Mouse (Mus musculus): ENCODE measurements around the gene Myrfl.

Gene Myrfl

DNA sequence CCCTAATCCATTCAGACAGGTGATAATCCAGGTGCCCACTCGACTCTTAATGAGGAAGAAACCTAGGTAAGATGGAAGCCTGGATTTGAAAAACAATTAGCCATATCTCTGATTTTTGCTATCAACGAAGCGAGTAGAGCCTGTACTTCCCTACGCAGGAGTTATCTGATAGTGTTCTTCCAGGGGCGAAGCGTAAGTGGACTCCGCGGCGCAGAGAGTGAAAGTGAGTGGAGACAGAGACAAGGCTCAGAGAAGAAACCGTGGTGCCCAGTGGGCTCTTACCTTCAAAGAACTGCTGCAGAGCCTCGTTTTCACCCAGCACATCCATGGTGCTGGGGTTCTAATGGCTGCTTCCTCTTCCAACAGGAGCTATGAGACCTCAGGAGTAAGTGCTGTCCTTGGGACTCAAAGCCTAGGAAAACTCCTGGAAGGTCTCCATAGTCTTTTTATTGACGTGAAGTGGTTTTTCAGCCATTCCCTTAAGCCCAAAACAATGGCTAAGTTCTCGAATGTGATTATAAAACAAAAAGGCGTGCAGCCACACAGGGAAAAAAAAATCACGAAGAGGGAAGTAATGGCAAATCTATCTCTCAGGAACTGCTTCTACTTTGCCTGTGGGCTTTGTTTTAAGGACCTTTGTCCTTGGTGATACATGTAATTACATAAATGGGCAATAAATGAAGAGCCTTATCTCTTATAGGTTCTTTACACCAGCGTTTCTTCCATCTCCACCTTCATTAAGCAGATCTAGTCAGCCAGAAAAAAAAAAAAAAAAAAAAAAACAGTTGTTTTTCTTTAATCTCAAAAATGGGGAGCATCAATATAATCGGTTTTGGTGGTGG is at the start of gene Myrfl:
Gene Myrfl (minus strand): TSS at position 584 of the 842 bp plus-strand sequence.
- no peak for DNase-seq

DNA sequence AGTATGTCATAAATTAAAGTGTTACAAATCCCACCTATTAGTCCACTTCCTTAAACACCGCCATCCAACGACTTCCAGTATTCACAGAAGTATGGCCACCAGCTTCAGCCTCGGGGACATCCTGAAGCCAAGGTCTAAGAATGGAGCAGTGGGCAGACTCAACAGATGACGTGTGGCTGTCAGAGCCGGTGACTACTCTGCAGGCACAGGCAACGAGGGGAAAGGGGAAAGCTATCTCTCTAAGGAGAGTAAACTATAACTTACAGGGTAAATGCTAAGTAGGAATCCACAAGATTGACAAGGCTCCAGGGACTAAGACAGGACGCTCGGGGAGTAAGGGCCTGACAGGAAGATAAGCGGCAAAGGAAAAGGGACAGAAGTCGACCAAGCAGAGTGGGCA is 48.2 kb upstream of the Myrfl start:
- DNase-seq: no peak

DNA sequence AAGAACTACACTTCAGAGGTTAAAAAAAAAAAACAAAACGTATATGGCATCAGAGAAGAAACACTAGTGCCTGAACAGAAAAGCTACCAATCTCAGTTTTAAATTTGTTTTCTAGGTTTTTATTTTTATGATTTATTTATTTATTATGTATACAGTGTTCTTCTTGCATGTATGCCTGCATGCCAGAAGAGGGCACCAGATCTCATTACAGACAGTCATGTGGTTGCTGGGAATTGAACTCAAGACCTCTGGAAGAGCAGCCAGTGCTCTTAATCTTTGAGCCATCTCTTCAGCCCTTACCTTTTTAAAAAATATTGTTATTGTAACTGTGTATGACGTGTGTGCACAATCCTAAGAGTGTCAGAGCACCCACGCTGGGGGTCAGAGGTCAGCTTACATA is 47.4 kb upstream of the Myrfl start:
- no peak for DNase-seq

DNA sequence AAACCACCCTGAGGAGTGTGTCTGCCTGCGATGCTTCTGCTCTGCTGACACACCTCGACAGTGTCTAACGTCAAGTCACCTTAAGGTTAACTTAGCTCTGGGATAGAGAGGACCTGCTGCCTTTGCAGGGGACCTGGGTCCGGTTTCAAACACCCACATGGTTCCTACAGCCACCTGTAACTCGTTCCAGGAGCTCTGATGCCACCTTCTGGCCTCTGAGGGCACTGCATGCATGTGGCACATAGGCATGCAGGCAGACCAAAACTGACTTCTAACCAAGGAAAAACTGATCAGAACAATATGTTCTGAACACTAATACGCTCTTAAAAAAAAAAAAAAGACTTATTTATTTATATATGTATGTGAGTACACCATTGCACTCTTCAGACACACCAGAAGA is 46.3 kb upstream of the Myrfl start:
- DNase-seq: no peak

DNA sequence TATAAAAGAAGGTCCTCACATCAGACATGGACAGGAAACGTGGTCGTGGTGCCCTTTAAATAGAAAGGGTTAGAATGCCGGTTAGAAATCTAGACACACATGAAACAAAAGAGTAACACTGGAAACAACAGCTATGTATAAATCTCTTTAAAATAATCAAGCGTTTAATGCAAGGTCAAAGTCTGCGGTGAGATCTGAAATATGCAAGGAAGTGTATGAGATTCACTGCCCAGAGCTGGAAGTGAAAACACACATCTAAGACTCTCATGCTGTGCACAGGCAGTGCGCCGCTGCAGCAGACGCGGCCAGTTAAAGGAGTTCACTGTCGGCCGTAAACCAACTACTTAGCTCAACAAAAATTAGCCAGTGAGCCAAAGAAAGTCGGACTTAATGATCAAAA is 38.3 kb upstream of the Myrfl start:
- no peak for DNase-seq

DNA sequence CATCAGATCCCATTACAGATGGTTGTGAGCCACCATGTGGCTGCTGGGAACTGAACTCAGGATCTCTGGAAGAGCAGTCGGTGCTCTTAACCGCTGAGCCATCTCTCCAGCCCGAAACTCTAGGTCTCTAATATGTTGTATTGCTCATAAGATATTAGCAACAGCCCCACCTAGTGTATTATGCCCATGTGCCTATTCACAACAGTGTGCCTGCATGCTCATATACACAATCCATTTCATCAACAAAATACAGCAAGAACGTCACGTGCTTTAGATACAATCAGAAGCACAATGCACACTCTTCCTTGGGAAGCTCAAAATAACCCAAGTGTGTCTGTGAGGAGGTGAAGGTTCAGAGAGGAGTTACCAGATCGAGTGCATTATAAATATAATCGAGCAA is 37.1 kb upstream of the Myrfl start:
- DNase-seq: no peak

DNA sequence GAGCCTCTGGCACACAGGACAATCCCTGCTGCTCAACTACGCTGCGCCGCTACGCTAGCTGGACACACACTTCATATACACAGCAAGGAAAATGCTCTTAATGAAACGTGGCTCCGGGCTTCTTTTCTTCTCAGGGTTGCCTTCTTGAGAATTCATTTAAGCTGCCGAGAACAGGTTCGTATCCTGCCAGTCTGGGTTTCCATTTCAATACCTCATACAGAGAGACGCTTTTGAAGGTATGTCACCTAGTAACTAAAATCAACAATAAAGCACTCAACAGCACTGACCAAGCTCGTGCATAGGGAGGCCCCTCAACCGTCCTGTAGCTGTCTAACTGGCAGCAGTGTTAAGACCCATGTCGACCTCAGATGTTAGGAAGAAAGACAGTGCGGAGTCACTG is 35.7 kb upstream of the Myrfl start:
- no peak for DNase-seq

DNA sequence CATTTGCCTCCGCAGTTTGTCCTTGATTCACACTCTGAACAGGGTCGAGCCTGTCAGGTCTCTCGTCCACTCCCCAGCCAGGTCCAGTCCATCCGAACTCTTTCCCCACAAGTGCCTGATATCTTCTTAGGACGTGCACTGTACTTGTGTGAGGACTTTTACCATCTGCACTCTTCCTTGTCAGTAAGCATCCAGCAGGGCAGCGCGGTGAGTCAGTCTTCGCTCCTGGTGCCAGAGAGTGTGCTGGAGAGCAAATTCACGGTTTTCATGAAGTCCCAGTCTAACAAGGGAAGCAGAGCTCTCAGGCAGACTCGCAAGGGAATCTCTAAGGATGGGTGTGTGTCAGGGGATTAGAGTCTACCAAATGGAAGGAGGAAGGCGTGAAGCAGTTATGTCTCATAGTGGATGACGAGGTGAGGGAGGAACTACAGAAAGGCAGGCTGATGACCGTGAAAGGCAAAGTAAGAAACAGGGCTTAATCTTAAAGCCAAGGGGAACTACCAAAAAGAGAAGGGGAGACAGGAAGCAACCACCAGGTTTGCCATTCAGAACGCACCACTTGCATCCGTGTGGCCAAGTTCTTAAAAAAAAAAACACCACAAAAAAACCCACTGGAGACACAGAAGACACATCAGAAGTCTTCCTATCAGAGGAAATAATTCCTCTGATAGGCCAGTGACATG is 34.9 kb upstream of the Myrfl start:
- no peak for DNase-seq

DNA sequence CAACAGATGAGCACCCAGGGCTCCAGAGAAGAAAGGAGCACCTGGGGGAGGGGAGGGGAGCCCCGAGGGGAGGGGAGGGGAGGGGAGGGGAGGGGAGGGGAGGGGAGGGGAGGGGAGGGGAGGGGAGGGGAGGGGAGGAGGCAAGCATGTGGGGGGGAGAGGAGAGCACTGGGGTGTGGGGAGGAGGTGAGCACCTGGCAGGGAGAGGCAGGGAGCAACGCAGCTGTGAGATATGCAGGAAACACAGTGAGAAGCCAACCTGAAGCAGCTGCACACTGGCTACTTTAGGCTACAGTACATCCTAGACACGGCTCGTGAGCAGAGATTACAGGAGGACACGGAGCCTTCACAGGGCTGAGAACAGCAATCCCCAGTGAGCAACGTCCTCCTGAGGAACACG is 34.2 kb upstream of the Myrfl start:
- DNase-seq: no peak

DNA sequence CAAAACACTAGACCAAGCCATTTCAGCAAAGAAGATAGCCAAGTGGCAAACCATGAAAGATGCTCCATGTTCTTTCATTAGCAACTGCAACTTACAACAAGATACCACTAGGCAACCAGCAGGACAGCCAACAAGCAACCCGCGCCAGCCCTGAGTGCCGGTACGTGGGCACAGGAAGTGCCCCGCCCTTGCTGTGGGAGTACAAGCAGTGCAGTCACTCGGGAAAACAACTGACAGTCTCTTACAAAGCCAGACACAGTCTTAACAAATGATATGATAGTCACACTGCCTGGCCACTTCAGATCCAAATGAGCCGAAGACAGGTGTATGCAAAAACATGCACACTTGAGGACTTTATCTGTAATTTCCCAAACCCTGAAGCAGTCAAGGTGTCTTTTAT is 33.8 kb upstream of the Myrfl start:
- DNase-seq: no peak

DNA sequence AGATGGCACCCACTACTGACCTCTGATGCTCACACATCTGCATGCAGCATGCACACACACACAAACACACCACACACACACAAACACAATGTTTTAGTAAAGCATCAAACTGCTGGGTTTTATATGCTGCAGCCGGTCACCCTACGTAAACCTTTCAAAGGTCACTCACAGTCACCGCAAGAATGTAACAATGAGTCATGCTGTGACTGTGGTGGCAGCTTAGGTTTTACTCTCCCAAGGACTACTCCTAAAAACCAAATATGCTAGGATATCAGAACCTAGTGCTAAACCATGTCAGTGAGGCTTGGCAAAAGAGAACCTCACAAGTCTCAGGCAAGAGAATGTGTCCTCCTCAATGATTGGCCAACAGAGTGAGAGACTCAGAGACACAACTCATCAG is 32.1 kb upstream of the Myrfl start:
- no peak for DNase-seq

DNA sequence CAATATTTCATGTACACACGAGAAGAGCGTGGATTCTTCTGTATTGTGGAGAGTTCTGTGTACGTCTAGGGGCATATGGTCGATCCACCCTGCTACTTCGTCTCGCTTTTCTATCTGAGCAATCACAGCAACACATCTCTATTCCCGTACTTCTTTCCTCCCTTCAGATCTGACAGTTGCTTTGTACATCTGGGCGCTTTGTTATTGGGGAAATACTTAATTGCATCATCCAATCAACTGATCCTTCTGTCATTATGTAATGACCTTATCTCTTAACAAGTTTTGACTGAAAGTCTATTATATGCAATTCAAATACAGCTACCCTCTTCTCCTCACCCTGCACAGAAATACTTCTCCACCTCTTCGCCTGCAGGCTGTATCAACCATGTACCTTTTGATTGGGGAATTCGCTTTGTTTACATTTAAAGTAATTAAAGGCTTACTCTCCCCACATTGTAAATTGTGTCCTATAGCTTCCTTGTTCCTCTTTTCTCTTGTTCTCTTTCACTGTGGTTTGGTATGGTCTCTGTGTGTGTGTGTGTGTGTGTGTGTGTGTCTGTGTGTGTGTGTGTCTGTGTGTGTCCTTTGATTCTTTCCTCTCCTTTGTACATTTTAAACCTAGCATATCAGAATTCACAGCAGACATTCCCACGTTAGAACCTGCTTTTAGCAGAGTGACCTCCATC is 29.9 kb upstream of the Myrfl start:
- no peak for DNase-seq

DNA sequence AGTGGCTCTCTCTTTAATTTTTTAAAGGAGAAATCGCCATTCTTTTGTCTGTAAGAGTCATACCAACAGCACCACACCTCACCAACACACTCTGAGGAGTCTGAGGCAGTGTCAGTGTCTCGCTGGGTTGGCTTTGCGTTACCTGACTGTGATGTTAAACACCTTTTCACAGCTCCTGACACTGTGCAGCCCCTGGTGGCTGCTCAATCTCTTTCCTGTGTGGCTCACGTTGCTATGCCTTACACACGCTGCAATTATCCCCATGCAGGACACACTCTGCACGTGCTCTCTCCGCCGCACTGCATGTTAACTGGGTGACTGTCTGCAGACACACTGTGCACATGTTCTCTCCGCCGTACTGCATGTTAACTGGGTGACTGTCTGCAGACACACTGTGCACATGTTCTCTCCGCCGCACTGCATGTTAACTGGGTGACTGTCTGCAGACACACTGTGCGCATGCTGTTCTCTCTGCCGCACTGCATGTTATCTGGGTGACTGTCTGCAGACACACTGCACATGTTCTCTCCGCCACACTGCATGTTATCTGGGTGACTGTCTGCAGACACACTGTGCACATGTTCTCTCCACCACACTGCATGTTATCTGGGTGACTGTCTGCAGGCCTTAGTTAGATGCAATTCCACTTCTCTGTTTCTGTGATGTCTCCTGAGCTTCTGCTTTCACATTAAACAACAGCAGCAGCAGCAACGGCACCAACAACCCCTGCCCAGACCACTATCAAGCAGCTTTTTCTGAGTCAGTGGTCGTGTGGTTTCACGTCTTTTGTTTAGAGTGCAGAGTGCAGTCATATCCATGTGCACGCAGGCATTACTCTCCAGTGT is 27.2 kb upstream of the Myrfl start:
- DNase-seq: no peak

DNA sequence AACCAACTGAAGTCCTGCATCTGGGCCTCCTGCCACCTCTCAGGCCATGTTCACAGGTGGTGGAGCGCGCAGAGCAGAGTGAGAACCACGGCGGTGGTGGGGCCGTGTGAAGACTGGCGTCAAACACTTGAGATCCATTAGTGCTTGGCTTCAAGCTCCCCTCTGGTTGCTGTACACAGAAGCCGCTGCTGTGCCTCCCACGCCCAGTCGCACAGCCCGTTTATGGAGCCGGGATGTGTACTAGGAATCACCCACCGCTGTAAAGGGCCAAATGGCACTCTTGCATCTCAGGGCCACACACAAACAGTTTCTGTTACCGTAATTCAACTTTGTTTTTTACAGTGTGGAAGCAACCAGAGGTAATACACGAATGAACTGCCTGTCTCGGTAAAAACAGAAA is 25.4 kb upstream of the Myrfl start:
- DNase-seq: no peak

DNA sequence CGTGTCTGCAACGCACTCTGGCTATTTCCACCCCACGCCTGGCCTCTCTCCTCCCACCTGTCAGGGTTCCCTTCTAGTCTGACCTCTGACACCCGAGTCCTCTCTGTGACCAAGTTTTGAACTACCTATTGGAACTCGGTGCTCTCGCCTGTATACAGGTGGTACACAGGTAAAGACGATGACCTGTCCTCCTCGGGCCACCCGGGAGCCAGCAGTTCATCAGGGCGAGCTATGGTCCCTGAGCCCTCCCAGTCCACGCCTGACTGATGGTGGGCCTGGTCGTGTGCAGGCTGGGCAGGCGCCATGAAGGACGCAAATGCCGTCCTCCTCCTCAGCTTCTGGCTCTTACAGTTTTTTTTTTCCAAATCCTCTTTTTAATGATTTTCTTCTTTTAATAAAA is 24.7 kb upstream of the Myrfl start:
- DNase-seq: no peak

DNA sequence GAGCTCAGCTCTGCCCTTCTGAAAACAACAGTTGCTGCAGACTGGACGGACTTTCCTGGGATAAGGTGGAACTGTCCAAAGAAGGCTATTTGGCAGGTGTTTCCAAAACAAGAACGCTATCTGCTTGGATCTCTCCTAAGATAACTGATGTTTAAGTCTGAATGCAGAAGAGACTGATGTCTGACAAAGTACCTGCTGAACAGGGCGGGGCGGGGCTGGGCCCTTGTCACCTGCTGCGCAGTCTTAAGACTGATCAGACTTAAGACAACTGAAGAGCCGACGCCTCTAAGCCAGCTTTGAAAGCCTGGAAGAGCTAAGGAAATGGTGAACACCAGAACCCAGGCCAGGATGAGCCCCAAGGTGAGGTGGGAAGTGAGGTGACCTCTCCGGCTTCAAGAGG is 23.9 kb upstream of the Myrfl start:
- DNase-seq: no peak

DNA sequence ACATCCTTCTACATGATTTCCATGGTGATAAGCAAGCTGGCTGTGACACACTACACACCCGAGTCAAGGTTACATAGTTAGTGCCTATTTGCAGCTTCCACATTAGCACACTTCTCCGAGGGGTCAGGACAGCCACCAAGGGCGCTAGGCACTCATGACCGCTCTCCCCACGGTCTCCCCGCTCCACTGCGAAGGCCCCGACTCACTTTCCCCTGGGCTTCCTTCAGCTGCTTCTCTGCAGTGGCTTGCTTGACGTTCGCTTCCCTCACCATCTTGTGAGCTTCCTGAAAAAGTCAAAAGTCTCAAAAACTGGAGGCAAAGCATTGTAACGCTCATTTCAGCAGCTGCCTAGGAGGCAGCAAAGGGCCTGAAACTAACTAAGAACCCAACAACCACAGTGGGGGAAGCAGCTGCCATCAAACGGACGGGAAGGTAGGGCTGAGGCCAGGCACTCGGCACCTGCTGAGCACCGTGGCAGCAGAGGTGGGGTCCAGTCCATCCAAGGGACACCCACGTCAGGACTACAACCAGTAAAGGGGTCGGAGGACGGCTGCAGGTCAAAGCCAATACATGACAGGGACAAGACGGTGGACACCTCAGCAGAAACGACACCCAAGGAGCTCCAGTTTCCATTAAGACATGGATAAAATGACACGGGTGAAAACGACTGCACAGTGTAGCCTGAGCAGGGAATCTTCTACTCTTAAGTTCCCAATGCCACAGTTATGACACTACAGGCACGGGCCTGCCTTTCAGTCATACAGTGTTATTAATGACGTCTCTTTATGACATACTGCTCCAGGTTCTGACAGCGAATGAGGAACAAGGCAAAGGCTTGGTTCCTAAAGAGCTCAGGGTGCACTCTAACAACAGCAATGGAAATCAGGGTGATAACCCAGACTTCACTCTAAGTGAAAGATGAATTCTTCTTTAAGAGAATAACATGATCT is 22.9 kb upstream of the Myrfl start:
- no peak for DNase-seq

DNA sequence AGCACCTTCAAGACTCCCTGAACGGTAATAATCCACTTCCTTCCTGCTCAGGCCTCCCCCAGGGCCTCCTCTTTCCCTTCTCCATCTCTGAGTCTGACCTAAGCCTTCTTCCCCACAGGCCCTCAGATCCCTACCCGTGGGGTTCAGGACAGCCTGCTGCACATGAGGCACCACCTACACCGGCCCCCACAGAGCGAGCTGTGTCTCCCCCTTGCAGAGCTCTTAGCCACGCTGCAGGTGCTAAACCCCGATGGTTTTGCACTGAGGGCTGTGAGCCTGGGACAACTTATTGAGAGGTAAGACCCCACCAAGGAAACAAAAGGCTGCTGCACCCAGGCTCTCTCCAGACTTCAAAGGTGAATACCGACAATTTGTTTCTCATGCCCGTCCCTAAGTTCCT is 19.9 kb upstream of the Myrfl start:
- no peak for DNase-seq

DNA sequence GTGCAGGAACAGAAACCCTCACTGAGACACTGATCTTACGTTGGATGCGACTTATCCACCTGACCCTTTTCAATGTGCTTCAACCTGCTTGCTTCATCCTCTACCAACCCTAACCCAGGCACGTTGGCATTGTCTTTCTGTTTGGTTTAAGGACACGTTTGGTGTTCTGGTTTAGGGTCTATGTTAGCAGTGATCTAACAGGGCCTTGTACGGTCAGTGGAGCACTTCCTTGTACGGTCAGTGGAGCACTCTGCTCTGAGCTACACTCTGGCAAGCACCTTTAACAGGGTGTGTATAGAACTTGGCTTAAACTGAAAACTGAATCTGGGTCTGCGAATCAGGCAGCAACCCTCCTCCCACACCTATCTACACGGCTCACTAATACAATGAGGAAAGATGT is 18.6 kb upstream of the Myrfl start:
- no peak for DNase-seq

DNA sequence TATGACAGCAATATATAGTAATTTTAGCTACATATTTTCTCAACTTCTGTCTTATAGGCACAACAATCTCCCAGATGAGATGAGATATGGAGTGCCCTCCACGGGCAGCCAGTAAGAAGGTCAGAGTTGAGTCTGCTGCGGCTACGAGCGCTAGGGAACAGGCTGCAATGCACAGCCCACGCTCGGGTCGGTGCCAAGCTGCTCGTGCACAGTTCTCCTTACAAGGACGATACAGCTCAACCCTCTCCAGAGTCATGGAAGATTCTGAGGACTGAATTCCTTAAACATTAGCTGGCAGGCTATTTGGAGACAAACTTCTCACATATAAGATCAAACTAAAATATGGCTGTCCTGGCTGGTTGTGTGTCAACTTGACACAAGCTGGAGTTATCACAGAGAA is 17.9 kb upstream of the Myrfl start:
- DNase-seq: no peak

DNA sequence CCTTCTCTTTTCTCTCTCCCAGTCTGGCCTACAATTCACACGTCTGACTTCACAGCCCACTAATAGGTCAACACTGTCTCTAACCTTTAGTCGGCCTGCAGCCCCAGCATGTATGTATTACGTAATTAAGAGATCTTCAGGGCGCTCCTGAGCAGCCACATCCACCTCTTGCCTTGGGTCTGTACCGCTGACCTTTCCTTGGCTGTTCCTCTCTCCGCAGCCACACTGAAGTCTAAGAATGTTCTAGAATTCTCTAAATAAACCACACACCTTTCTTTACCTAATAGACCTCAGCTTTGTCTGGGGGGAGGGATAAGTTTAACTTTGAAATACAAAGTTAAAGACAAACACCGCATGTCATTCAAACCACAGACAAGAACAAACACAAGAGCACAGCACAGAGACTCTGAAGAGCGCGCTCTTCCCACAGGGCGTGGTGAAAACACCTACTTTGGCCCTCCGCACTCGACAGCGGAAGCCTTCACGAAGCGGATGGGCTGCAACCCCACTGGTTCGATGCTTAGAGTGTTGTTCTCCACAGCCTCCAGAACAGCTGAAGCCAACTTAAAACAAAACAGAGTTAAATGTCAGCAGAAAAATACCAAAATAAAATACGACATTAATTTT is 17.0 kb upstream of the Myrfl start:
- DNase-seq: no peak

DNA sequence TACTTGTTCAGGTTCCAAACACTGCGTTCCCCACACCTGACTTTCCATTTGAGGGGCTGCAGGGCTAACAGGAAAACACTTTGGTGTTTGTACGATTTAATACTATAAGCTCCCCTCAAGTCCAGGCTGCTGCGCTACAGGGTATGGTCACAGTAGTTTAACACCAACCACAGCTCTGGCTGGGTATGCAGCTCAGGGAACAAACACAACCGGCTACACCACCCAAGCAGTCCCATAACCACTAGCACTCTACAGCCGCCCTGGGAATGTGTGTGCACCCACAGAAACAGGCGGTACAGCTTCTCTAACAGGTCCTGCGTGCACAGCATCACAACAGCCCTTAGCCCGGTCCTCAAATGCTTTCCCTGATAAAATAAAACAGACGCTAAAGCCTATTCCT is 16.1 kb upstream of the Myrfl start:
- DNase-seq: no peak

Measured in cerebellum, adult 9-11 months (tissue).